Mouse (Mus musculus) ES-Bruce4 (cell line): ENCODE results near the gene Npm1. TPM values are rescaled to one million over a fixed set of nuclear protein-coding genes. Genes with fewer than 3 reads are reported as not detected.

Experiments
- H3K27ac ChIP-seq: 2 replicates; pipeline ENCODE4 v1.5.1; 2012; ENCODE audit warnings: low read length, inconsistent platforms; ENCODE audit not compliant: insufficient read depth
- H3K27me3 ChIP-seq: 2 replicates; pipeline ENCODE4 v1.6.1; 2012; ENCODE audit warnings: mild to moderate bottlenecking, low read length, inconsistent platforms; ENCODE audit not compliant: control insufficient read depth, poor library complexity, insufficient read depth, severe bottlenecking
- H3K36me3 ChIP-seq: 2 replicates; pipeline ENCODE4 v1.6.1; 2012; ENCODE audit warnings: inconsistent platforms, mild to moderate bottlenecking, low read length, moderate library complexity; ENCODE audit not compliant: control insufficient read depth, poor library complexity, insufficient read depth, severe bottlenecking
- H3K4me1 ChIP-seq: one replicate; pipeline ENCODE4 v1.8.1; 2011; ENCODE audit warnings: low read length; ENCODE audit not compliant: control insufficient read depth, insufficient read depth
- H3K4me3 ChIP-seq: 2 replicates; pipeline ENCODE4 v1.5.1; 2011; ENCODE audit warnings: low read depth, mild to moderate bottlenecking, low read length
- H3K9ac ChIP-seq: 2 replicates; pipeline ENCODE4 v1.6.1; 2012; ENCODE audit warnings: low read depth, mild to moderate bottlenecking, inconsistent platforms; ENCODE audit not compliant: poor library complexity, severe bottlenecking
- H3K9me3 ChIP-seq: replicated peaks from 2 replicates; pipeline ENCODE4 v1.6.1; 2012; ENCODE audit warnings: mild to moderate bottlenecking, low read length, inconsistent platforms; ENCODE audit not compliant: control insufficient read depth, poor library complexity, insufficient read depth, severe bottlenecking
- CTCF ChIP-seq: IDR thresholded peaks from one replicate; pipeline ENCODE4 v1.8.1; 2011; ENCODE audit warnings: low read depth, low read length
- EP300 ChIP-seq: IDR thresholded peaks from 2 replicates; pipeline ENCODE4 v1.6.1; 2011; ENCODE audit warnings: low read depth, low read length; ENCODE audit not compliant: insufficient read depth
- POLR2A ChIP-seq: IDR thresholded peaks from one replicate; pipeline ENCODE4 v1.8.1; 2011; ENCODE audit warnings: low read length; ENCODE audit not compliant: insufficient read depth
- polyA plus RNA-seq: library from polyadenylated mRNA; stranded (reverse); fragments of >200 nt; gene quantifications from 2 replicates; pipeline ENCODE4 v1.2.4, GENCODE M21; 2011; ENCODE audit warnings: low read depth; ENCODE audit not compliant: missing spikeins, insufficient read depth, insufficient read length

Gene Npm1
- polyA plus RNA-seq, 1 experiment: 5,189 TPM

DNA sequence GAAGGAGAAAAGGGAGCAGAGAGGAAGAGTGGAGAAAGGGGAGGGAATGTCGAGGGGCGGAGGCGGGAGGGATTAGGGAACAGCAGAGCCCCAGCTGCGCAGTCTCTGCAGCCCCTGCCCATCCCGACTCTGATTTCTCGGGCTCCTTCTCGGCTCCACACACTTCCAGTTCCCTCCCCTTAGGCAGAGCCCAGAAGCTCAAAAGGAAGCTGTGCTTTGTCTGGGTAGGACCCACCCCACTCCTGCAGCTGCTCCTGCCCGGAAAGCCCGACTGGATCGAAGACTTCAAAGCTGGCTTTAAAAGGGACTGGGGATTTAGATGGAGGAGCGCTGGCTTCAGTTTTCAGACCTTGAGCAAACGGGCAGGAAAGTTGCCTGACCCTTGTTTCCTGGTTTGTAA is 30.7 kb upstream of the Npm1 start:
- no peak overlapping the region for H3K9ac ChIP-seq

DNA sequence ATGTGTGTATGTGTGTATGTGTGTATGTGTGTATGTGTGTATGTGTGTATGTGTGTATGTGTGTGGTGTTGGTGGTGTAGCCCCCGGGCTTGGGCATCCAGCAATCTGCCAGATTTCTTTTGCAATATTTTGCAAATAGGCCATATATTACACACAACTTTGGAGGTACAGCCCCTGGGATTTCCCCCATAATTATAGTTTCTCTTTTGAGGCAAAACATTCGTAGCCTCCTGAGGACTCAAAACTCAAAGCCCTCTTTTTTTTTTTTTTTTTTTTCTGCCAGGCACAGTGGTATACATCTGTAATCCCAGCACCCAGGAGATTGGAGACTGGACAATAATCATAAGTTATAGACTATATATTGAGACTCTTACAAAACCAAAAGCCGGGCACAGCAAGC is 18.8 kb upstream of the Npm1 start:
- 0 out of 2 replicates have a peak, but pooled peaks cover 1% of the 10 kb centered on the region for H3K27me3 ChIP-seq
- H3K27ac ChIP-seq: no peak overlapping the region

More for the DNA sequence above, 30.7 kb upstream of the Npm1 start:
- TF ChIP-seq EP300 (0 out of 2 replicates have a peak, but pooled peaks have one; percentile 43), CTCF (no peak), POLR2A (no peak)
- H3K36me3 ChIP-seq: no peaks in the 10 kb centered on the region
- peaks cover 17% of the 10 kb centered on the region for H3K27me3 ChIP-seq
- no peak overlapping the region for H3K27ac ChIP-seq
- no peaks in the 10 kb centered on the region for H3K4me1 ChIP-seq
- 0 out of 2 replicates have a peak overlapping the region, but pooled peaks have one; percentile 13 for H3K4me3 ChIP-seq
- H3K9me3 ChIP-seq: peaks cover 15% of the 10 kb centered on the region

DNA sequence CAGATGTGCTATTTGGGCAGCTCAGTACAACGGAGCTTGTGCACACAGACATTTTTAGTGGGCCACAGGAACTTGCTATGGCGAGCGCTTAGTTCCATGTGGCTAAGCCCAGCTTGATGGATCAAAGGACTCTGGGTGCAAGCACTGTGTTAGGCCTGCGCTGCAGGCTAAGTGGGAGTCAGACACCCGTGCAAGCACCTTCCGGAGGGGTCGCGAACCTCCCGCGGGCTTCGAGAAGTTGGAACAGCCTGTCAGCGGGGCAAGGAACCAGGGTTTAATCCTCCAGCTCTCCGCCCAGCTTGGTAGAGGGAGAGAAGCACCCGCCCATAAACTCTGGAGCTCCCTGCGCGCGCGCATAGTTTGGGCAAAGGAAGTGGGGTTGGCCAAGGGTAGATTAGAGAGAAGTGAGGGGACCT is 17.7 kb upstream of the Npm1 start:
- Histone ChIP-seq H3K4me1 (no peaks in the 10 kb centered on the region), H3K27ac (no peak overlapping the region), H3K36me3 (no peaks in the 10 kb centered on the region), H3K27me3 (0 out of 2 replicates have a peak, but pooled peaks cover 2% of the 10 kb centered on the region), H3K9ac (peak overlapping the region; percentile 57), H3K4me3 (peak overlapping the region; percentile 38), H3K9me3 (no peaks in the 10 kb centered on the region)
- TF ChIP-seq CTCF (no peak), EP300 (no peak), POLR2A (no peak)

More for the DNA sequence above, 18.8 kb upstream of the Npm1 start:
- no peak for TF ChIP-seq CTCF
- no peak for TF ChIP-seq POLR2A
- no peak for TF ChIP-seq EP300
- no peaks in the 10 kb centered on the region for H3K9me3 ChIP-seq
- no peak overlapping the region for H3K4me3 ChIP-seq
- no peak overlapping the region for H3K9ac ChIP-seq
- H3K36me3 ChIP-seq: no peaks in the 10 kb centered on the region
- no peaks in the 10 kb centered on the region for H3K4me1 ChIP-seq

DNA sequence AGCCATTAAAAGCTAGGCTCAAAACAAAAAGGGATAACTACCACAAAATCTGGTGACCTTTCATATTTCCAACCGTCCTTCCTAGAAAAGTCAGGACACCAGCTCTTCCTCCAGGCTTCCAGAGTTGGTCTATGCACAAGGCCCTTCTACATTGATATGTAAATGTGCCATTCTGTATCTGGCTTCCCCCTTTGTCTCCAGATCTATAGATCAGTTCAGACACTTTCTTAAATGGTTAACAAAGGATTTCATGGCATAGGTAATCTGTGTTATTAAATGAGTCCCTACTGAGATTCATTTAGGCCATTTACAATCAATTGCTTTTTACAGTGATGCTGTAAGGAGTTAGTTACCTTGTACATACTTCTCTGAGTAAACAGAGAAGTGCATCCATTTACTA is 16.8 kb upstream of the Npm1 start:
- TF ChIP-seq POLR2A (no peak), CTCF (no peak), EP300 (no peak)
- H3K9me3 ChIP-seq: no peaks in the 10 kb centered on the region
- no peaks in the 10 kb centered on the region for H3K4me1 ChIP-seq
- H3K27ac ChIP-seq: no peak overlapping the region
- H3K27me3 ChIP-seq: 0 out of 2 replicates have a peak, but pooled peaks cover 3% of the 10 kb centered on the region
- no peak overlapping the region for H3K9ac ChIP-seq
- H3K36me3 ChIP-seq: no peaks in the 10 kb centered on the region
- no peak overlapping the region for H3K4me3 ChIP-seq

DNA sequence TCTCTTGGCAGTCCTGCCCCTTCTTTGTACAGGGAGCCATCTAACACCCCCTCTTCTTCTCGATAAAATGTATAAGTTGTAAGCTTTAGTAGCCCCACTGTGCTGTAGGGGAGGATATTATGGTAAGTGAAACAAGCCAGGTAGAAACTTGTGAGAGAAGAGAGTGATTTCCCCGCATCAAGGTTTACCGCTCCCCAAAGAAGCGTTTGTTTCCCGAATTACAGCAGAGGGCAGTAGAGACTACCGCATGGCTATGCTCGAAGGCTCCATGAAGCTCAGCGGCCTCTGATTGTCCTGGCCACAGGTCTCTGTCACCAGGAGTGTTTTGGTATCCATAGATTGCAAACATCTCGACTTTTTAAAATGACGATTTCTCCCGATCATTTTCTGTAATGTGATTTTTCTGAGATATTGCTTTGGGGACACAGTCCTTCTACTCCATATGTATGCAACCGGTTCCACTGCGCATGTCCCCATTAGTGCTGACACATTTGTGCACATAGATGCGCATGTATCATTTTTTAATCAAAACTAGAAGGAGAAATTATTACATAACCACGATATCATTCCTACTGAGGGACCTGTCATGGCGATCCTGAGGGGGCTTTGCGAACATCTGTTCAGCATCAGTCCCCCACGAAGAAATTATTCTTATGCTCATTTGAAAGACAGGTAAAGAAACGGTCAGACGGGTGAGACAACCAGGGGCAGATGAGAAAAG is 13.7 kb upstream of the Npm1 start:
- H3K9me3 ChIP-seq: no peaks in the 10 kb centered on the region
- H3K36me3 ChIP-seq: no peaks in the 10 kb centered on the region
- no peak overlapping the region for H3K4me3 ChIP-seq
- H3K27ac ChIP-seq: no peak overlapping the region
- H3K4me1 ChIP-seq: no peaks in the 10 kb centered on the region
- TF ChIP-seq POLR2A: no peak
- TF ChIP-seq CTCF: peak; percentile 75
- H3K27me3 ChIP-seq: 0 out of 2 replicates have a peak, but pooled peaks cover 3% of the 10 kb centered on the region
- no peak overlapping the region for H3K9ac ChIP-seq

DNA sequence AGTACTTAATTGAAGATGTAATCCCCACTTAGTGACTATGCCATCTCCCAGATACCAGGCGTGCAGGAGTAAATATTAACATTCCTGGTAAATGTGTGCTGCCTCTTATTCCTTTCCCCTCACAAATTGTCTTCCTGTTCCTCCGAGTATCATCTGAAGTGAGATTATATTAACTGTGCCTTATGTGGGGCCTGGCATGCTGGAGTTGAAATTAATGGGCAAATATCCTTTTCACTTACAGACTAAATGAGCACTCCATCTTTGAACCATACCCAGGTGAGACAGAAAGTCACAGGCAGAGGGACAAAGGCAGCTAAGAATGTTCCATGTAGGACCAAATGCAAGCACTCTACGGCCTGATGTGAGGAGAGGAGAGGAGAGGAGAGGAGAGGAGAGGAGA is 12.8 kb upstream of the Npm1 start:
- Histone ChIP-seq H3K9me3 (no peaks in the 10 kb centered on the region), H3K27me3 (0 out of 2 replicates have a peak, but pooled peaks cover 3% of the 10 kb centered on the region), H3K9ac (no peak overlapping the region), H3K27ac (no peak overlapping the region), H3K4me3 (no peak overlapping the region), H3K36me3 (no peaks in the 10 kb centered on the region), H3K4me1 (no peaks in the 10 kb centered on the region)
- TF ChIP-seq POLR2A: no peak
- TF ChIP-seq CTCF: no peak
